ENCODE assay signal across 8 mouse cellular contexts in the genomic region with DNA sequence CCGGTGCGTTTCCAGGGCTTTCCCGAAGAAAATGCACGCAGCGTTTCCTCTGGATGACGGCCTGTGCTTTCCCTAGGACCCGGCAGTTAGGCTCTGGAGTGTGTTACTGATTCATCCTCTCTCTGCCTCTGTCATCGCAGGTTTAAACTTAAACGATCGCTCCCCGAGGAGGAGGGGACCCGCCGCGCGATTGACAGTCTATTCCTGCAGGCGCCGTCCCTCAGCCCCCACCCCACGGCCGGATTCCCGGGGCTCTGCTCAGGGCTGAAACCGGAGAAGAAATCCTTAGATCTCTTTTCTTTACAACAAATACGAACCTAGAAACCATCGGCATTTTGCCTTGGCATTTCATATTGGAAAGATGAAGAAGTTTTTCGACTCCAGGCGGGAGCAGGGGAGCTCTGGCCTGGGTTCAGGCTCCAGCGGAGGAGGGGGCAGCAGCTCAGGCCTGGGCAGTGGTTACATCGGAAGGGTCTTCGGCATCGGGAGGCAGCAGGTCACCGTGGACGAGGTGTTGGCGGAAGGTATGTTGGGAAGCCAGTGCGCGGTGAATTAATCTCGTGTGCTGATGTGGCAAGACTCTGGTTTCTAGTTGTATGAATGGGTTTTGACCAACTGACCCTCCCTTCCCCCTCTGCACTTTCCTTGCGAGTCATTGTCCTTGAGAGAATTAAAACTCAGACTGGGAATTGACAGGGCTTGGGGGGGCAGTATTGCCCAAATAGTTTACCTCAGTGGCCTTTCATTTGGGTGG. TPM values are rescaled to one million over a fixed set of nuclear protein-coding genes. Genes with fewer than 3 reads are reported as not detected.
A peak's percentile ranks its signal among the peaks of the same experiment; 100 is the strongest.
DNase-seq lines count a peak whose midpoint lies in the region; ATAC-seq and TF ChIP-seq lines count a peak whose summit lies in the region.

No protein-coding gene starts in this region.

- H3K4me2 ChIP-seq in forebrain, embryonic 11.5 days (ENCODE audit: low read depth, low read length, severe bottlenecking) = peak overlapping the region; percentile 76
- H3K4me2 ChIP-seq in hindbrain, embryonic 13.5 days = peak overlapping the region; percentile 92
- H3K4me2 ChIP-seq in limb, embryonic 15.5 days = peak overlapping the region; percentile 79
- H3K4me2 ChIP-seq in midbrain, embryonic 15.5 days = peak overlapping the region; percentile 74

- peaks cover 6% of the 10 kb centered on the region; the same call in 1 of the 2 replicates for H3K4me1 ChIP-seq in forebrain, embryonic 11.5 days (replicated peaks; ENCODE audit: control insufficient read depth, insufficient read depth, low read length)
- H3K4me1 ChIP-seq in hindbrain, embryonic 13.5 days (replicated peaks) = peaks cover 57% of the 10 kb centered on the region
- peaks cover 38% of the 10 kb centered on the region for H3K4me1 ChIP-seq in limb, embryonic 15.5 days
- peaks cover 48% of the 10 kb centered on the region for H3K4me1 ChIP-seq in midbrain, embryonic 15.5 days

- H3K27me3 ChIP-seq in forebrain, embryonic 11.5 days (ENCODE audit: control insufficient read depth, insufficient read depth, low read length) = no peaks in the 10 kb centered on the region
- no peaks in the 10 kb centered on the region for H3K27me3 ChIP-seq in hindbrain, embryonic 13.5 days
- H3K27me3 ChIP-seq in limb, embryonic 15.5 days = no peaks in the 10 kb centered on the region
- H3K27me3 ChIP-seq in midbrain, embryonic 15.5 days (replicated peaks) = no peaks in the 10 kb centered on the region

- peak overlapping the region; percentile 82 for H3K4me3 ChIP-seq in layer of hippocampus, adult 2 months
- peak overlapping the region; percentile 79 for H3K4me3 ChIP-seq in forebrain, embryonic 11.5 days (ENCODE audit: low read depth, low read length)
- peak overlapping the region; percentile 85 for H3K4me3 ChIP-seq in hindbrain, embryonic 13.5 days
- peak overlapping the region; percentile 94 for H3K4me3 ChIP-seq in limb, embryonic 15.5 days
- peak overlapping the region; percentile 77 for H3K4me3 ChIP-seq in midbrain, embryonic 15.5 days

- TF ChIP-seq CTCF in layer of hippocampus, adult 2 months (conservative IDR thresholded peaks at IDR 0.05) = no peak; the same call in 1 of the 2 replicates

- DNase-seq in layer of hippocampus, adult 2 months (ENCODE audit: low spot score in 2 of 2) = peak; percentile 54 to 60
- DNase-seq in layer of hippocampus, adult 9-10 months (ENCODE audit: low spot score) = no peak
- peak; percentile 41 to 49 for DNase-seq in adrenal gland, adult 18-20 months (ENCODE audit: low spot score in 2 of 2)
- DNase-seq in forebrain, embryonic 11.5 days (ENCODE audit: low spot score) = peak; percentile 61

- ATAC-seq in forebrain, embryonic 11.5 days (replicated peaks; ENCODE audit: low FRiP score) = peak; percentile 31; the same call in 1 of the 2 replicates
- peak; percentile 63; the same call in 1 of the 2 replicates for ATAC-seq in hindbrain, embryonic 13.5 days (ENCODE audit: low FRiP score)
- ATAC-seq in limb, embryonic 15.5 days (ENCODE audit: insufficient number of reproducible peaks, low FRiP score, low TSS enrichment, low read depth) = peak; percentile 32; the same call in 1 of the 2 replicates
- peak; percentile 62 for ATAC-seq in midbrain, embryonic 15.5 days (replicated peaks)
- no peak for ATAC-seq in megakaryocyte progenitor cell, adult 5-6 weeks (replicated peaks; ENCODE audit: poor library complexity)

- under 1% methylated on average over 36 of the region's 36 CpGs for WGBS in forebrain, embryonic 11.5 days
- under 1% methylated on average over 36 of the region's 36 CpGs for WGBS in hindbrain, embryonic 13.5 days
- WGBS in limb, embryonic 15.5 days = 0% methylated on average over 36 of the region's 36 CpGs
- WGBS in midbrain, embryonic 15.5 days = under 1% methylated on average over 36 of the region's 36 CpGs

- peak overlapping the region; percentile 100 for H3K27ac ChIP-seq in layer of hippocampus, adult 2 months
- peak overlapping the region; percentile 96 for H3K27ac ChIP-seq in forebrain, embryonic 11.5 days (ENCODE audit: low read depth, low read length)
- H3K27ac ChIP-seq in hindbrain, embryonic 13.5 days = peak overlapping the region; percentile 98
- peak overlapping the region; percentile 99 for H3K27ac ChIP-seq in limb, embryonic 15.5 days
- H3K27ac ChIP-seq in midbrain, embryonic 15.5 days = peak overlapping the region; percentile 93

- H3K36me3 ChIP-seq in forebrain, embryonic 11.5 days (ENCODE audit: control insufficient read depth, insufficient read depth, low read length) = no peaks in the 10 kb centered on the region
- no peaks in the 10 kb centered on the region; the same call in 1 of the 2 replicates for H3K36me3 ChIP-seq in hindbrain, embryonic 13.5 days
- H3K36me3 ChIP-seq in limb, embryonic 15.5 days = peaks cover 7% of the 10 kb centered on the region; the same call in 1 of the 2 replicates
- H3K36me3 ChIP-seq in midbrain, embryonic 15.5 days (replicated peaks) = no peaks in the 10 kb centered on the region

- peak overlapping the region; percentile 80 for H3K9ac ChIP-seq in forebrain, embryonic 11.5 days (ENCODE audit: low read length)
- H3K9ac ChIP-seq in hindbrain, embryonic 13.5 days = peak overlapping the region; percentile 94
- H3K9ac ChIP-seq in limb, embryonic 15.5 days = peak overlapping the region; percentile 81
- peak overlapping the region; percentile 69 for H3K9ac ChIP-seq in midbrain, embryonic 15.5 days

- H3K9me3 ChIP-seq in forebrain, embryonic 11.5 days (ENCODE audit: control insufficient read depth, low read length) = no peaks in the 10 kb centered on the region
- no peaks in the 10 kb centered on the region for H3K9me3 ChIP-seq in hindbrain, embryonic 13.5 days
- H3K9me3 ChIP-seq in limb, embryonic 15.5 days = no peaks in the 10 kb centered on the region
- no peaks in the 10 kb centered on the region for H3K9me3 ChIP-seq in midbrain, embryonic 15.5 days

RNA-seq across cellular contexts. Expression of gene Aak1, which starts 0.6 kb away (rescaled TPM):
- total RNA-seq in layer of hippocampus, adult 2 months (2021) = 100 to 1,000 TPM; 445 to 462 TPM
- total RNA-seq in adrenal gland, adult 18-20 months (2021) = 100 to 1,000 TPM; 104 to 109 TPM
- 21.9 and 23.2 TPM in 2 replicates for polyA plus RNA-seq in forebrain, embryonic 11.5 days (2014; fragmentation: Nextera tagmentation; extraction: Ambion mirVana)
- 34.5 and 36.5 TPM in 2 replicates for polyA plus RNA-seq in hindbrain, embryonic 13.5 days (2015; fragmentation: Nextera tagmentation; extraction: Ambion mirVana)
- polyA plus RNA-seq in limb, embryonic 15.5 days (2015; fragmentation: Nextera tagmentation; extraction: Ambion mirVana) = 15.3 and 16.7 TPM in 2 replicates
- polyA plus RNA-seq in midbrain, embryonic 15.5 days (2015; fragmentation: Nextera tagmentation; extraction: Ambion mirVana) = 44.0 and 51.8 TPM in 2 replicates
- 30.1 and 30.6 TPM in 2 replicates for total RNA-seq in megakaryocyte progenitor cell, adult 5-6 weeks (2015)
- 6.0 and 11.0 TPM in 2 replicates for total RNA-seq in megakaryocyte progenitor cell, adult 5-6 weeks (2017)

RNA-seq across cellular contexts. Expression of gene Anxa4, which starts 56.5 kb away (rescaled TPM):
- 1 to 10 TPM; 4.6 to 4.8 TPM for total RNA-seq in layer of hippocampus, adult 2 months (2021)
- total RNA-seq in adrenal gland, adult 18-20 months (2021) = 10 to 100 TPM; 76.0 to 82.7 TPM
- polyA plus RNA-seq in forebrain, embryonic 11.5 days (2014; fragmentation: Nextera tagmentation; extraction: Ambion mirVana) = 5.7 and 6.1 TPM in 2 replicates
- 5.3 and 6.2 TPM in 2 replicates for polyA plus RNA-seq in hindbrain, embryonic 13.5 days (2015; fragmentation: Nextera tagmentation; extraction: Ambion mirVana)
- 61.9 and 66.6 TPM in 2 replicates for polyA plus RNA-seq in limb, embryonic 15.5 days (2015; fragmentation: Nextera tagmentation; extraction: Ambion mirVana)
- polyA plus RNA-seq in midbrain, embryonic 15.5 days (2015; fragmentation: Nextera tagmentation; extraction: Ambion mirVana) = 5.5 and 5.9 TPM in 2 replicates
- total RNA-seq in megakaryocyte progenitor cell, adult 5-6 weeks (2015) = 14.6 and 18.4 TPM in 2 replicates
- 15.3 and 21.2 TPM in 2 replicates for total RNA-seq in megakaryocyte progenitor cell, adult 5-6 weeks (2017)
